Mouse (Mus musculus) layer of hippocampus, adult 11-12 months (tissue): ENCODE measurements at regions not wholly inside any gene's neighbourhood (a gene's known extent, or its start where the extent isn't known, plus 50 kb on each side); places are given as distances from the start of the nearest gene placed in this dataset.
A peak's percentile ranks its signal among the peaks of the same experiment; 100 is the strongest.

Experiments used
- DNase-seq: peaks from one replicate; pipeline ENCODE4 v3.0.0; 2022; ENCODE audit warnings: low spot score

DNA sequence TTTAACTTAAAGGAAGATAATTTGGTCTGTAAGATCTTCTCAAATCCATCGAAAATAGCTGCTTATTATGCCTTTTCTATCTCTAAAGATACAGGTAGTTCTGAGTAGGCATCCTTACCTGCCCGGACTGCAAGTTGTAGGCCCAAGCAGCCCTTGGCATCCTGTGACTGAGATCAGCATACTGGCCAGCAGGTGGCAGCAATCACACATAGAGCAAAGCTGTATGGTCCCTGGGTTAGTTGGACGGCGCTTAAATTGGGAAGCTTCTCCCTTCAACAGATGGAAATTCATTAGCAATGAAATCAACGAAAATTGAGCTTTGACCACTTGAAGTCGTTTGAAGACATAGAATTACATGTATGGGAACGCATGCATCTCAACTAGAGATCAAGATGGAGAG lies 61.0 kb downstream of the Ccng2 start:
- peak; percentile 86 for DNase-seq

- no peak for DNase-seq
These were observed 63.8 kb downstream of the Ccng2 start for GRCm38 (mm10) chr5:93330851-93331250.

- no peak for DNase-seq
These were observed 86.0 kb downstream of the Ccng2 start for GRCm38 (mm10) chr5:93353101-93353500.
